Mouse (Mus musculus) intestine, embryonic 16.5 days (tissue): ENCODE measurements around the gene Psma3. TPM values are rescaled to one million over a fixed set of nuclear protein-coding genes. Genes with fewer than 3 reads are reported as not detected.
A peak's percentile ranks its signal among the peaks of the same experiment; 100 is the strongest.
"Not testable (repeated sequence)": the region's sequence is repeated elsewhere in the genome, so short reads cannot be mapped to it uniquely, and the experiment has no call there.

Experiments used
- ATAC-seq: fragments of 200-750 bp; cut with Nextera tagmentation; 2 replicates; pipeline ENCODE4 v1.8.0; 2017; ENCODE audit warnings: moderate TSS enrichment, moderate library complexity
- H3K27ac ChIP-seq: fragments of 300-500 bp; sonication (generic); 2 replicates; pipeline ENCODE4 v1.5.1; 2014; ENCODE audit warnings: mild to moderate bottlenecking, low read length
- H3K27me3 ChIP-seq: fragments of 300-500 bp; sonication (generic); replicated peaks from 2 replicates; pipeline ENCODE4 v1.6.1; 2014; ENCODE audit warnings: low read length, control low read depth, mixed read lengths; ENCODE audit not compliant: control insufficient read depth, insufficient read depth
- H3K36me3 ChIP-seq: fragments of 300-500 bp; sonication (generic); 2 replicates; pipeline ENCODE4 v1.6.1; 2014; ENCODE audit warnings: low read length, control low read depth; ENCODE audit not compliant: control insufficient read depth, insufficient read depth
- H3K4me1 ChIP-seq: fragments of 300-500 bp; sonication (generic); 2 replicates; pipeline ENCODE4 v1.6.1; 2014; ENCODE audit warnings: low read length, control low read depth, mixed read lengths; ENCODE audit not compliant: control insufficient read depth, insufficient read depth
- H3K4me2 ChIP-seq: fragments of 300-500 bp; sonication (generic); 2 replicates; pipeline ENCODE4 v1.6.1; 2014; ENCODE audit warnings: low read depth, low read length, control low read depth
- H3K4me3 ChIP-seq: fragments of 300-500 bp; sonication (generic); 2 replicates; pipeline ENCODE4 v1.5.1; 2014; ENCODE audit warnings: mild to moderate bottlenecking, low read length
- H3K9ac ChIP-seq: fragments of 300-500 bp; sonication (generic); 2 replicates; pipeline ENCODE4 v1.6.1; 2014; ENCODE audit warnings: low read depth, low read length
- H3K9me3 ChIP-seq: fragments of 300-500 bp; sonication (generic); 2 replicates; pipeline ENCODE4 v1.6.1; 2016; ENCODE audit warnings: low read length, control low read depth; ENCODE audit not compliant: control insufficient read depth
- WGBS: fragments of 180-500 bp; shearing (Covaris S2); extraction: QIAGEN DNeasy Blood & Tissue Kit; methylation state at CpG from one replicate; pipeline ENCODE4 v1.1.7; 2014; 5-methylcytosine and 5-hydroxymethylcytosine counted together
- polyA plus RNA-seq: library from polyadenylated mRNA; unstranded; fragments of >200 nt; fragmentation: Nextera tagmentation; extraction: Ambion mirVana; gene quantifications from 2 replicates; pipeline ENCODE4 v1.2.1, GENCODE M21; 2015

Gene Psma3
- polyA plus RNA-seq, 1 experiment from 2014 or later = 562 TPM

DNA sequence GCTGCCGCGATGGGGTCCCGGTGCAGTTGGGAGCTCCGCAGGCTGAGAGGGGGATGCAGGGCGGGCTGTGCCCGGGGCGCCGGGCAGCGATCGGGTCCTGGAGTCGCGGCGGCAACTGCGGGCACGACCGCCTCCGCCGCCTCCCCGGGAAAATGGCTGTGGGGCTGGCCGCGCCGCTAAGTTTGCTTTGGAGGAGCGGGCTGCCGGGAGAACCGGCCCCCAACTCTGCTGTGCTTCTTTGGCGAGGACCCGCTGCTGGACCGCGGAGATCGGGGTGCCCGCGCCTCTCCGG lies 41.7 kb downstream of the Psma3 start:
- Histone ChIP-seq H3K9ac (peak overlapping the region; percentile 97), H3K4me2 (peak overlapping the region; percentile 67), H3K4me1 (peaks cover 11% of the 10 kb centered on the region), H3K9me3 (no peaks in the 10 kb centered on the region), H3K4me3 (peak overlapping the region; percentile 100), H3K36me3 (no peaks in the 10 kb centered on the region), H3K27ac (peak overlapping the region; percentile 99), H3K27me3 (no peaks in the 10 kb centered on the region)
- ATAC-seq = no peak
- under 1% methylated on average over 33 of the region's 33 CpGs for WGBS

DNA sequence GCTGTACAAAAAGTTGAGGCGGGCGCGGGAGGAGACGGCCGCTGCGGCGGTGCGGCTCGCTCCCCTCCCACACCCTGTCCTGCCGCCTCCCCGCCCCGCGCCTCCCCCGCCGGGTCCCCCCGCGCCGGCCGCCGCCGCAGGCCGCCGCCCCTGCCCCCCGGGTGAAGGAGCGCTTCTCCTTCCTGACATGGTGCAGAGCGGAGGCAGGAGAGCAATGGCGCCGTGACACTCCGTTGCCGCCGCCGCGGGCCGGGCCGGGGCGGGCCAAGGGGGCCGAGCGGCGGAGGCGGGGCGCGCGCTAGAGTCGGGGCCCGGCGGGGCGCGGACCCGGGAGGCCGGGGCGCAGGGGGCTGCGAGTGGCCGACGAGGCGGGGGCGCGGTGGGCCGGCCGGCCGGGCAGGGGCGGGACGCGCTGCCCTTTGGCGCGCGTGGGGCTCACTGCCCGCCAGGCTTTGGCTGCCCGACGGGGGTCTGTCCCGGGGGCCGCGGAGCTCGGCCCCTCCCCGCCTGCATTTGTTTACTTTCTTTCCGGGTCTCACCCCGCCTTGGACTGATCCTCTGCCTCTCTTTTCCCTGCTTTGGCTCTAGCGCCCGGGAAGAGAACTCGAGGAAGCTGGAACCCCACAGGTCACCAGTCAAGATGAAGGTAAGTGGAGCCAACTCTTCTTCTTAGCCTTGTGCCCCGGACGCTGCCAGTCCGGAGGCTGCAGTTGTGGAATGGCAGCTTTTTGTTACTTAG lies 42.3 kb downstream of the Psma3 start:
- Histone ChIP-seq H3K27me3 (no peaks in the 10 kb centered on the region), H3K4me2 (peak overlapping the region; percentile 67), H3K27ac (peak overlapping the region; percentile 99), H3K9me3 (no peaks in the 10 kb centered on the region), H3K4me1 (peaks cover 11% of the 10 kb centered on the region), H3K36me3 (no peaks in the 10 kb centered on the region), H3K9ac (peak overlapping the region; percentile 97), H3K4me3 (peak overlapping the region; percentile 100)
- peak; percentile 44 for ATAC-seq
- under 1% methylated on average over 63 of the region's 82 CpGs for WGBS

DNA sequence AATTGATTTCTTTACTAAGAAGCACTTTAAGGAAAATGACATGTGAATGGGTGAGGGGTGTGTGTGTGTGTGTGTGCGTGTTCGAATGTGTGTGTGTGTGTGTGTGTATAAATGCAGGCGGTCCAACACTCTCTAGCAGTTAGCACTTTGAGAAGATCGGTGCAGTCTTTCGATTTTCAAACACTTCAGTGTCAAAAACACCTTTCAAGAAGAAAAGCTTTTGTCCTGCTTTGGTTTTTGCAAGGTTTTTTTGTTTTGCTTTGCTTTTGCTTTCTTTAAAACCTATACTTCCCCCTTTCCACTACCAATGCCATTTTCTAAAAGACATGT lies 42.8 kb downstream of the Psma3 start:
- no peaks in the 10 kb centered on the region for H3K36me3 ChIP-seq
- no peak for ATAC-seq
- H3K9me3 ChIP-seq = no peaks in the 10 kb centered on the region
- H3K27me3 ChIP-seq = no peaks in the 10 kb centered on the region
- peaks cover 11% of the 10 kb centered on the region for H3K4me1 ChIP-seq
- peak overlapping the region; percentile 99 for H3K27ac ChIP-seq
- H3K9ac ChIP-seq = peak overlapping the region; percentile 97
- H3K4me3 ChIP-seq = peak overlapping the region; percentile 100
- H3K4me2 ChIP-seq = peak overlapping the region; percentile 67
- WGBS = 11% methylated on average over 5 of the region's 5 CpGs

DNA sequence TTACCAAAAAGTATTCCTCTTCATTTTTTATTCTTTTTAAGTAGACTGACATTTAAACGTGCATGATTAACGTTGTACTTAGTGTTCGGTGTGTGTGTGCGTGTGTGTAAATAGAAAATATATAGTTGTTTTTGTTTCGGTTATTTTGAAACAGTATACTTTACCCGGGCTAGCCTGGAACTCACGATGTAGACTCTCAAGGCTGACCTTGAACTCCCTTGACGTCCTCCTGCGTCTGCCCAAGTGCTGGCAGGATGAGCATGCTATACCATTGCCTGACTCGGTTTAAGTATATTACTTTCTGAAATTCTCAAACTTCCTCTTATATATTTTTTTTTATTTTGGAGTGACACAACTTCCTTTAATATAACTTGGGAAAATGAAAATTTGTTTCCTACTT lies 43.4 kb downstream of the Psma3 start:
- Histone ChIP-seq H3K4me2 (no peak overlapping the region), H3K4me1 (peaks cover 10% of the 10 kb centered on the region), H3K27ac (no peak overlapping the region), H3K36me3 (no peaks in the 10 kb centered on the region), H3K9me3 (no peaks in the 10 kb centered on the region), H3K9ac (no peak overlapping the region), H3K27me3 (no peaks in the 10 kb centered on the region), H3K4me3 (no peak overlapping the region)
- WGBS = 76% methylated on average over 10 of the region's 10 CpGs
- ATAC-seq = no peak

DNA sequence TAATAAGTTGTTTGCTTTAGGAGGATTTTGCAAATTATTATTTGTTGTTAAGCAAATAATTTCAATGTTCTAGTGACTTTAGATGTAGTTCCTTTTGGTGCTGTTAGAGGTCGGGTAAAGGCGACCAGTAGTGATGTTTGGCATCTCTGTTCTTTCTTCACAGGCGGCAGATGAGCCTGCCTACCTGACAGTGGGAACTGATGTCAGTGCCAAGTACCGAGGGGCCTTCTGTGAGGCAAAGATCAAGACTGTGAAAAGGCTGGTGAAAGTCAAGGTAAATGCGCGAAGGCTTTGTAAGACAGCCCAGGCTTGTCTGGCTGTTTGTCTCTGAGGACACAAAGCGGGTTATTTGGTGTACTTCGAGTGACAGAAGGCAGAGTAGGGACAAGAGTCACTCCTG lies 44.8 kb downstream of the Psma3 start:
- ATAC-seq = no peak

DNA sequence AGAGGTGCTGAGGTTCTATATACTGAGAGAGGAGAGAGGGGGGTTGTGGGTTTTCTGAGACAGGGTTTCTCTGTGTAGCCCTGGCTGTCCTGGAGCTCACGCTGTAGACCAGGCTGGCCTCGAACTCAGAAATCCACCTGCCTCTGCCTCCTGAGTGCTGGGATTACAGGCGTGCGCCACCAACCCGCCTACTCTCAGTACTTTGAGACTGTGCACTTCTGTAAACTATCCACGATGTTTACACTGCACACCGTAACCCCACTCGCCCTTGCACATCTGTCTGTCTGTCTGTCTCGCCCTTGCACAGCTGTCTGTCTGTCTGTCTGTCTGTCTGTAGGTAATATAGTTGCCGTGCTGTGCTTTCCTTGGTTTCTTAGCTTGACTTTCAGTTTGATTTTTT lies 50.0 kb downstream of the Psma3 start:
- H3K4me1 ChIP-seq = no peaks in the 10 kb centered on the region
- H3K9ac ChIP-seq = no peak overlapping the region
- no peak overlapping the region for H3K4me3 ChIP-seq
- no peaks in the 10 kb centered on the region for H3K9me3 ChIP-seq
- ATAC-seq = no peak
- no peak overlapping the region for H3K4me2 ChIP-seq
- WGBS = 90% methylated on average over 10 of the region's 10 CpGs
- peaks cover 12% of the 10 kb centered on the region for H3K36me3 ChIP-seq
- no peaks in the 10 kb centered on the region for H3K27me3 ChIP-seq
- H3K27ac ChIP-seq = no peak overlapping the region

More for the DNA sequence above, 44.8 kb downstream of the Psma3 start:
- WGBS = 91% methylated on average over 8 of the region's 8 CpGs
- no peak overlapping the region for H3K27ac ChIP-seq
- H3K9ac ChIP-seq = no peak overlapping the region
- H3K27me3 ChIP-seq = no peaks in the 10 kb centered on the region
- H3K9me3 ChIP-seq = no peaks in the 10 kb centered on the region
- no peak overlapping the region for H3K4me2 ChIP-seq
- peaks cover 2% of the 10 kb centered on the region for H3K4me1 ChIP-seq
- peaks cover 2% of the 10 kb centered on the region; the same call in 1 of the 2 replicates for H3K36me3 ChIP-seq
- no peak overlapping the region for H3K4me3 ChIP-seq

DNA sequence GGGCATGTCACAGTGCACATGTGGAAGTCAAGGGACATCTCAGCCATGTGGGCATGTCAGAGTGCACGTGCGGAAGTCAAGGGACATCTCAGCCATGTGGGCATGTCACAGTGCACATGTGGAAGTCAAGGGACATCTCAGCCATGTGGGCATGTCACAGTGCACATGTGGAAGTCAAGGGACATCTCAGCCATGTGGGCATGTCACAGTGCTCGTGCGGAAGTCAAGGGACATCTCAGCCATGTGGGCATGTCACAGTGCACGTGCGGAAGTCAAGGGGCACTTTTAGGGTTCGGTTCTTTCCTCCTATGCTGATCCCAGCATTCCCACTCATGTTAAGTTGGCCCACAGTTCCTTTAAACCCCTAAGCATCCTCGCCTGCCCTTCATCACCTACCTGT lies 53.8 kb downstream of the Psma3 start:
- not testable (repeated sequence) for H3K4me2 ChIP-seq, H3K4me1 ChIP-seq, H3K27ac ChIP-seq, H3K9ac ChIP-seq, H3K27me3 ChIP-seq, ATAC-seq, H3K4me3 ChIP-seq, H3K9me3 ChIP-seq
- WGBS = 91% methylated on average over 8 of the region's 8 CpGs
- H3K36me3 ChIP-seq = peaks cover 15% of the 10 kb centered on the region

DNA sequence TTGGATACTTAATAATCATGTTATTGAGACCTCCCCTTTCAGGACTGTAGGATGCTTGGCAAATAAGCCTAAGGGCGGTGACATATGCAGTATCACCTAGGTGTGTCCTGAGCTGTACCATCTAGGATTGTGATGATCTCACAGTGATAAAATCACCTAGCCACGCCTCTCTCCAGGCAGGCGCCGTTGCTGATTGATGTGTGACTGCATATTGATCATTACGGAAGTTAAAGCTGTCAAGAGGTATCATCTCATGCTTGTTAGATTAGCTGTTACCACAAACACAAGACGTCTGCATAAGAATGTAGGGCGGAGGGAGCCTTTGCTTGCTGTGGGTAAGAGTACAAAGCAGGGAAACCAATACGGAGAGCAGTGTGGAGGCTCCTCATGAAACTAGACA lies 55.8 kb downstream of the Psma3 start:
- H3K36me3 ChIP-seq = peaks cover 12% of the 10 kb centered on the region; the same call in 1 of the 2 replicates
- H3K4me2 ChIP-seq = no peak overlapping the region
- 76% methylated on average over 8 of the region's 8 CpGs for WGBS
- H3K27me3 ChIP-seq = no peaks in the 10 kb centered on the region
- no peak overlapping the region for H3K4me3 ChIP-seq
- H3K9me3 ChIP-seq = no peaks in the 10 kb centered on the region
- no peak overlapping the region for H3K9ac ChIP-seq
- ATAC-seq = no peak
- no peak overlapping the region for H3K27ac ChIP-seq
- H3K4me1 ChIP-seq = no peaks in the 10 kb centered on the region

DNA sequence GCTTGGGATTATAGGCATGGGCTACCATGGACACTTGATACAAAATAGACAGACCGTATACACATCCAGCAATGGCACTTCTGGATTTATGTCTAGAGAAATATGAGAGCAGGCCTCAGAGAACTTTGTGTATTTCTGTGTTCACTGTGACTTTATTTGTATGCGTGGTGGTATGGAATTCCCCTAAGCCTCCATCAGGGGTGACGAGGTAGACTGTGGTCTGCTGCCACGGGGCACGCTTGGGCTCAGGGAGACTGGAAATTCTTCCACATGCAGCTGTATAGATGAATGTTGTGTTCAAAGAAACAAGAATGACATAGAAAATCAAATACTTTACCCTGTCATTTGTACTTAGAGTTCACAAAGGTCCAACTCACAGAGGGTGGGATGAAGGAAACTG lies 56.3 kb downstream of the Psma3 start:
- no peak overlapping the region for H3K27ac ChIP-seq
- no peaks in the 10 kb centered on the region for H3K9me3 ChIP-seq
- H3K36me3 ChIP-seq = peaks cover 8% of the 10 kb centered on the region
- no peak for ATAC-seq
- no peak overlapping the region for H3K4me2 ChIP-seq
- H3K9ac ChIP-seq = no peak overlapping the region
- no peaks in the 10 kb centered on the region for H3K27me3 ChIP-seq
- no peaks in the 10 kb centered on the region for H3K4me1 ChIP-seq
- H3K4me3 ChIP-seq = no peak overlapping the region
- 91% methylated on average over 5 of the region's 5 CpGs for WGBS

DNA sequence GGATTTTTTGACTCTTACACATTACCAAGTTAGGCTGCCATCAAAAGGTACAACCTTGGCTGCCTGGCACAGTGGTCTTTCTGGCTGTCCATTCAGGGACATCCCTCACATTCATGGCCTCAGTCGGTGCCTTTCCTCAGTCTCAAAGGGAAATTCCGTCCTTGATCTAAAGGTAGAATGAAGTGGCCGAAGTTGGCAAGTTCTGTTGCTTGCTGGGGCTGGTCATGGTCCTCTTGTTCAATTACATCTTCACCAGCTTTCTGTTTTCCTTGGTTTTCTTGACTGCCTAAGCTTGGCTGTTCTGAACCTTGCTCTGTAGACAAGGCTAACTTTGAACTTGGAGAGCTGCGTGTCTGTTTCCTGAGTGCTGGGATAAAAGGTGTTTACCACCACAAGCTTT lies 61.4 kb downstream of the Psma3 start:
- H3K4me1 ChIP-seq = no peaks in the 10 kb centered on the region
- WGBS = 94% methylated on average over 4 of the region's 4 CpGs
- H3K9ac ChIP-seq = no peak overlapping the region
- H3K4me3 ChIP-seq = no peak overlapping the region
- no peak overlapping the region for H3K4me2 ChIP-seq
- H3K27me3 ChIP-seq = no peaks in the 10 kb centered on the region
- H3K9me3 ChIP-seq = no peaks in the 10 kb centered on the region
- ATAC-seq = no peak
- H3K36me3 ChIP-seq = peaks cover 24% of the 10 kb centered on the region
- no peak overlapping the region for H3K27ac ChIP-seq
